Mouse (Mus musculus) midbrain, embryonic 14.5 days (tissue): ENCODE measurements at regions not wholly inside any gene's neighbourhood (a gene's known extent, or its start where the extent isn't known, plus 50 kb on each side); places are given as distances from the start of the nearest gene placed in this dataset.

Experiments used
- ATAC-seq: fragments of 200-750 bp; cut with Nextera tagmentation; 2 replicates; pipeline ENCODE4 v1.8.0; 2017; ENCODE audit warnings: moderate number of reproducible peaks, moderate library complexity; ENCODE audit not compliant: low FRiP score, low TSS enrichment
- DNase-seq: peaks from one replicate; pipeline ENCODE4 v3.0.0-alpha.2; 2015
- H3K27ac ChIP-seq: fragments of 300-500 bp; sonication (generic); replicated peaks from 2 replicates; pipeline ENCODE4 v1.5.1; 2014; ENCODE audit warnings: mild to moderate bottlenecking, low read depth, low read length, moderate library complexity
- H3K27me3 ChIP-seq: fragments of 300-500 bp; sonication (generic); 2 replicates; pipeline ENCODE4 v1.6.1; 2014; ENCODE audit warnings: low read length, control low read depth, mixed read lengths; ENCODE audit not compliant: control insufficient read depth, insufficient read depth
- H3K36me3 ChIP-seq: fragments of 300-500 bp; sonication (generic); 2 replicates; pipeline ENCODE4 v1.6.1; 2014; ENCODE audit warnings: low read length, control low read depth; ENCODE audit not compliant: control insufficient read depth, insufficient read depth
- H3K4me1 ChIP-seq: fragments of 300-500 bp; sonication (generic); 2 replicates; pipeline ENCODE4 v1.6.1; 2014; ENCODE audit warnings: mild to moderate bottlenecking, antibody characterized with exemption, low read length, control low read depth; ENCODE audit not compliant: control insufficient read depth, insufficient read depth
- H3K4me2 ChIP-seq: fragments of 300-500 bp; sonication (generic); 2 replicates; pipeline ENCODE4 v1.6.1; 2014; ENCODE audit warnings: mild to moderate bottlenecking, low read length, moderate library complexity
- H3K4me3 ChIP-seq: fragments of 300-500 bp; sonication (generic); replicated peaks from 2 replicates; pipeline ENCODE4 v1.5.1; 2014; ENCODE audit warnings: low read depth, low read length
- H3K9ac ChIP-seq: fragments of 300-500 bp; sonication (generic); replicated peaks from 2 replicates; pipeline ENCODE4 v1.6.1; 2014; ENCODE audit warnings: mild to moderate bottlenecking, low read length, moderate library complexity
- H3K9me3 ChIP-seq: fragments of 300-500 bp; sonication (generic); 2 replicates; pipeline ENCODE4 v1.6.1; 2016; ENCODE audit warnings: low read length, control low read depth, mixed read lengths; ENCODE audit not compliant: control insufficient read depth
- WGBS: fragments of 180-500 bp; shearing (Covaris S2); extraction: QIAGEN DNeasy Blood & Tissue Kit; methylation state at CpG from one replicate; pipeline ENCODE4 v1.1.7; 2014; 5-methylcytosine and 5-hydroxymethylcytosine counted together

DNA sequence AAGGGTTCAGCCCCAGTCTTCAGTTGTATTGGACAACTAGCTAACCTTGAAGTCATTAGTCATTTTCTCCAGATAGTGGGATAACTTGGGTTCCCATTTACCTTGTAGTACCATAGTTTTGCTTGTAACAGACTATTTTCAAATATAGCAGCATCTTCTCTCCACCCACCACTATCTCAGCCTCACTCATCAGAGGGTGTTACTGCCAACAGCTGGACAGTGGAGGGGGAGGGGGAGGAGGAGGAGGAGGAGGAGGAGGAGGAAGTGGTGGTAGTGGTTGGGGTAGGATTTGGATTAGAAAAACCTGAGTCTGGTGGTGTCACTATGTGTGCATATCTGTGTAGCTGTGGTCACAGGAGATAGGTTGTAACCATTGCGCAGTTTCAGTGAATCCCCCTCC is 69.6 kb upstream of the Six2 start:
- 100% methylated on average over 1 of the region's 1 CpGs for WGBS
- Histone ChIP-seq H3K36me3 (no peaks in the 10 kb centered on the region), H3K9ac (no peak overlapping the region), H3K4me3 (no peak overlapping the region), H3K4me2 (no peak overlapping the region), H3K4me1 (no peaks in the 10 kb centered on the region), H3K27ac (no peak overlapping the region), H3K9me3 (0 out of 2 replicates have a peak, but pooled peaks cover 6% of the 10 kb centered on the region), H3K27me3 (no peaks in the 10 kb centered on the region)
- DNase-seq = no peak
- no peak for ATAC-seq

DNA sequence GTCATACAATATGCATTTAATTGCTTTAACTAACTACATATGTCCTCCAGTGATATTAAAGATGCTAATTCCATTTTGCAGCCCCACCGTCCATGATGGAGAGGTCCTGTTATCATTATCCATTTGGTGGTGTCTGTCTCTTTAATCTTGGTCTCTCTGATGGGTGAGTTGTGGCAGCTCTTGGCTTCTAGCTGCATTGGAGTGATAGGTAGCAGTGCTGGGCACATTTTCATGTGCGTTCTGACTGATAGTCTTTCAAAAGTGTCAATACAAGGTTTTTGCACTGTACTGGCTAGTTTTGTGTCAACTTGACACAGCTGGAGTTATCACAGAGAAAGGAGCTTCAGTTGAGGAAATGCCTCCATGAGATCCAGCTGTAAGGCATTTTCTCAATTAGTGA is 67.5 kb upstream of the Six2 start:
- Histone ChIP-seq H3K9ac (no peak overlapping the region), H3K4me3 (no peak overlapping the region), H3K27ac (no peak overlapping the region), H3K4me2 (no peak overlapping the region), H3K36me3 (no peaks in the 10 kb centered on the region), H3K9me3 (no peaks in the 10 kb centered on the region), H3K4me1 (no peaks in the 10 kb centered on the region), H3K27me3 (no peaks in the 10 kb centered on the region)
- WGBS = 85% methylated on average over 2 of the region's 2 CpGs
- DNase-seq = no peak
- no peak for ATAC-seq

DNA sequence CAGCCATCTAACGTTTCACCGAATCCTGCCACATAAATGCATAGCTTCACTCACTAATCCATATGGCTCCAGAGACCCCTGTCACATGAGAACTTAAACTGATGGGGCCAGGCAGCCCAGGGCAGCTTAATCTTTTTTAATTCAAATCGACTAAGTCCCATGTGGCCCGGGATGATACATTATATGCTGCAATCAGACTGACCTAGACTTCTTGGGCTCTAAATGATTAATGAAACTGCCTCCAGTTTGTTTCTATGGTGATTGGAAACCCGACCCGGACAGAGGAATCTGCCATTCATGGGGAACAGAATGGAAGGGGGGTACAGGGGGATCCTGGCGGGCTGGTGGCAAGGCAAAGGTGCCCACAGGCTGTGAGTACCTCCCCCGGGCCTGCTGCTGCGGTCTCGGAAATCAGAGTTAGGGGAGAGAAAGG is 60.6 kb upstream of the Six2 start:
- DNase-seq (peak; percentile 83), ATAC-seq (peak; percentile 75)
- Histone ChIP-seq H3K4me3 (no peak overlapping the region), H3K9me3 (no peaks in the 10 kb centered on the region), H3K9ac (no peak overlapping the region), H3K4me1 (peaks cover 11% of the 10 kb centered on the region), H3K27ac (no peak overlapping the region), H3K4me2 (peak overlapping the region; percentile 41), H3K36me3 (no peaks in the 10 kb centered on the region), H3K27me3 (0 out of 2 replicates have a peak, but pooled peaks cover 3% of the 10 kb centered on the region)
- WGBS = 1% methylated on average over 10 of the region's 10 CpGs

DNA sequence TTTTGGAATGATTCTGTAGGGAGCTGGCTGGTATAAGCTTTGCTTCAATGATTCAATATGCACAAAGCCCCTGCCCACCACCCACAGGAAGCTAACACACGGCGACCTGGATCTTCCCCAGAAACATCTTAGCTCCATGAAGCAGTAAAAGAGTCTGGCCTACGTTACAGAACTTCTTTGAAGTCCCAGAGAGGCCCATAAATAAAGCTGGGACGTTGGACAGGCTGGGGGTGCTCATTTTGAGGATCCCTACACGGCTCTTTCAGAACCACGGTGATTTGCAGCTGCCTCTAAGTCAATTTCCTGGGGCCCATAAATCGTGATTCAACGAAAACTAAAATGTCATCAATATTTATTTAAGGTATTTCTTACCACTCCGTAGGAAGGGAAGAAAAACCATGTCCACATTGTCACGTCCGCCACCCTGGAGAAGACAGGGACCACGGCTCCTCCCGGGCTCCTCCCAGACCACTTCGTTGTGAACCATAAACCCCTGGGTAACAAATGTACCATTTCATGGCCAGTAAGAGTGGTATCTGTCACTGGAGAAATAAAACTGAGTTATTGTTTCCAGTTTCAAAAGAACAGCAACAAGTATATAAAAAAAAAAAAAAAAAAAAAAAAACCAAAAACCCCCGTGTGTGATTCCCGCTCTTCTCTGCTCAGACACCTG is 60.0 kb upstream of the Six2 start:
- no peak for ATAC-seq
- H3K9me3 ChIP-seq = no peaks in the 10 kb centered on the region
- no peak overlapping the region for H3K9ac ChIP-seq
- no peak for DNase-seq
- 54% methylated on average over 16 of the region's 16 CpGs for WGBS
- no peak overlapping the region for H3K4me3 ChIP-seq
- peak overlapping the region; percentile 41 for H3K4me2 ChIP-seq
- no peaks in the 10 kb centered on the region for H3K36me3 ChIP-seq
- H3K27ac ChIP-seq = no peak overlapping the region
- 0 out of 2 replicates have a peak, but pooled peaks cover 3% of the 10 kb centered on the region for H3K27me3 ChIP-seq
- H3K4me1 ChIP-seq = peaks cover 11% of the 10 kb centered on the region
